Mouse (Mus musculus) heart, postnatal 14 days (tissue): ENCODE measurements around the gene Enox1. TPM values are rescaled to one million over a fixed set of nuclear protein-coding genes. Genes with fewer than 3 reads are reported as not detected.

Experiments
- DNase-seq, 2 experiments: peaks; one replicate each; pipeline ENCODE4 v3.0.0; 2021 to 2022
- intact Hi-C: fragments of 180-260 bp; cut with DNase I; formaldehyde crosslinking; loops from one replicate; pipeline ENCODE4 v1.15.1; 2025
- total RNA-seq, 2 experiments: library from RNA; stranded (reverse); gene quantifications; 2 replicates each; pipeline ENCODE4 v1.2.3; 2021

The Enox1 gene
- total RNA-seq, 2 experiments from 2014 or later = 0.98 to 1.5 TPM

GRCm38 (mm10) chr14:77718814-77719213, 562.3 kb downstream of the Enox1 start:
- intact Hi-C loops = no loop called here
- peak in 1 of 2 experiments; percentile 10 for DNase-seq

GRCm38 (mm10) chr14:77738056-77738455, 581.5 kb downstream of the Enox1 start:
- peak; percentile 5 to 15 for DNase-seq

GRCm38 (mm10) chr14:77738751-77739365, 582.3 kb downstream of the Enox1 start:
- intact Hi-C loops = no loop called here
- DNase-seq = no peak

More at GRCm38 (mm10) chr14:77738056-77738455, 581.5 kb downstream of the Enox1 start:
- intact Hi-C loops = no loop called here

GRCm38 (mm10) chr14:77739376-77739775, 582.8 kb downstream of the Enox1 start:
- intact Hi-C loops = no loop called here
- DNase-seq = no peak

- DNase-seq = no peak
- intact Hi-C loops = no loop called here
These were observed 588.2 kb downstream of the Enox1 start for GRCm38 (mm10) chr14:77744638-77745240.

GRCm38 (mm10) chr14:77748920-77749319, 592.4 kb downstream of the Enox1 start:
- no peak for DNase-seq
- intact Hi-C loops = no loop called here

Other genes starting within 250 kb of the Enox1 start
- under 1 TPM; 0.49 to 0.74 TPM for gene Ccdc122, start 120.0 kb upstream of the Enox1 start, total RNA-seq
- gene Lacc1, start 119.9 kb upstream of the Enox1 start, total RNA-seq = 1 to 10 TPM; 2.7 TPM